Mouse (Mus musculus): ENCODE data around the gene Vegfc.

The Vegfc gene

DNA sequence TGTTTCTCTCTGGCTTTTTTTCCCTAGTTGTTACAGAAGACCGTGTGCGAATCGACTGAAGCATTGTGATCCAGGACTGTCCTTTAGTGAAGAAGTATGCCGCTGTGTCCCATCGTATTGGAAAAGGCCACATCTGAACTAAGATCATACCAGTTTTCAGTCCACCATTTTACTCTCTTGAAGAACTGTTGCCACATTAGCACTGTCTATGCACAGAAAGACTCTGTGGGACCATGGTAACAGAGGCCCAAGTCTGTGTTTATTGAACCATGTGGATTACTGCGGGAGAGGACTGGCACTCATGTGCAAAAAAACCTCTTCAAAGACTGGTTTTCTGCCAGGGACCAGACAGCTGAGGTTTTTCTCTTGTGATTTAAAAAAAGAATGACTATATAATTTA, 108.5 kb downstream of the Vegfc start:
- no peak for DNase-seq (ENCODE audit: low spot score)

DNA sequence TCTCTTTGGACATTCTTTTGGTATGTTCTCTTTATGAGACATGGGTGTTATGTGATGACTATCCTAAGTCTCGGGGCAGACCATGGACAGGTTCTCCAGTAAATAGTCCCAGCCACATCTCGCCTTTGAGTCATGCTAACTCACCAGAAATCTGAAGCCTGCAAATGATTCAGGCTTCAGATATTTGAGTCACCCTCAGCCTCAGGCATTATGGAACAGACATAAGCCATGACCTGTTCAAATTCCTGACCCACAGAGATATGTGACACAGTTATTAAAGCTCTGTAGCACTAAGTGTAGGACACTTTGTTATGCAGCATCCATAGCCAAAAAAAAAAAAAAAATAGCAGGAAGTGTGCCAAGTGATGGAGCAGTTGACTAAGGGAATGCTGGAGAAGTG, 138.8 kb downstream of the Vegfc start:
- DNase-seq (ENCODE audit: low spot score) = no peak

DNA sequence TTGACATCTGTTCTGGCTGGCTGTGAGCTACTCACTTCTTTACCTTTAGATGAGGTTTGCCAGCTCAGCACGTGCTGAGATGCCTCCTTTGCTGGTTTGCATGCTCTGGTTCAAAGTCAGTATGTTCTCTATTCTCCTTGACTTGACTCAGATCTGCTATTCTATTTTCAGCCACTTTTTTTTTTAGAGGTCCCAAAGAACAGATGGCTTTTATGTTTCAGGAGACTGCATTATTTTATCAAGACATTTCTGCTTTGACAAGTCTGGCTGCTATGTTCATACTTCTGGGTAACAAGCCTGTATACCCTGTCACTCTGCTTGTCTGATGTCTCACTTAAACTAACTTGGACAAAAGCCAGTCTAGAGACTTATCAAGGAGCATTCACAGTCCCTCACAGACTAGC, 151.4 kb downstream of the Vegfc start:
- no peak for DNase-seq (ENCODE audit: low spot score)

DNA sequence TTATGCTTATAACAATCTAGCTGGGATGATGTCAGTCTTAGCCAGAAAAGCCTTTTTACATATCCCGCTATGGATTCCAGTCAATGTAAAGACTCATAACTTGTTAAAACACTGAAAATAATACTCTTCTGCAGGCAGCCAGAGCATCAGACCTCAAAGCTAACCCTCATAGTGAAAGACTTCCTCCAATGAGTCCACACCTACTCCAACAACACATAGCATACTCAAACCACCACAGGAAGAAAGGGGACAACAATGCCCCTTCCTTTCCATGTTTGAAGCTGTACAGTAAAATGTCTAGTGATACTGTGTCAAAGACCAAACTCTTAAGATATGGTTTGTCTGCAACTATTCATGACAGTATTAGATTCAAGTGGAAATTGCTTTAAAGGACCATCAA, 153.2 kb downstream of the Vegfc start:
- no peak for DNase-seq (ENCODE audit: low spot score)

DNA sequence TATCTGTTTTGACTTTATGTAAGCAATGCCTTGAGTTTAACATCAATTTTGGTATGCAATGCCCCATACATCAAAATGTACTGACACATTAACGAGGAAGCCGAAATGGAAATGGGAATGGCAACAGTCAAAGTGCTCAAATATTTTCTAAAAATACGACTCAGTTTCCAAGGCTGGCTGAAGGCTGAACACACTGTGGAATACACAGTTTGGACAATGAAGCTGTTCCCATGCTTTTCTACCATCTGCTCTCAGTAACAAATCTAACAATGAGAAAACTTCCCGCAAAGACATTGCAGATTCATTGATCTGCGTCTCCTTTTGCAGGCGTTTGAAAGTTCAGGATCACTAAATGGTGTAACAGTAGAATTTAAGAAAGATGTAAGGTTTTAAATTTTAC, 155.9 kb downstream of the Vegfc start:
- no peak for DNase-seq (ENCODE audit: low spot score)

Measured in embryo, embryonic 10 days (tissue).